Mouse (Mus musculus): Measurements from ENCODE around the gene Rbm19. TPM values are rescaled to one million over a fixed set of nuclear protein-coding genes. Genes with fewer than 3 reads are reported as not detected.
A peak's percentile ranks its signal among the peaks of the same experiment; 100 is the strongest.

The Rbm19 gene
- total and polyA plus RNA-seq, 2 experiments = 4.9 to 9.2 TPM

GRCm38 (mm10) chr5:120129070-120129469 lies 12.8 kb downstream of the Rbm19 start:
- WGBS = 93% methylated on average over 7 of the region's 7 CpGs
- no peak for DNase-seq (ENCODE audit: extremely low read depth, low read depth, low spot score)
- no peaks in the 10 kb centered on the region for H3K36me3 ChIP-seq (ENCODE audit: control insufficient read depth, insufficient read depth, low read length)
- H3K27ac ChIP-seq (replicated peaks; ENCODE audit: insufficient read depth, low read depth, low read length) = no peak overlapping the region
- H3K27me3 ChIP-seq (ENCODE audit: control insufficient read depth, insufficient read depth, low read length) = no peaks in the 10 kb centered on the region
- no peak overlapping the region for H3K9ac ChIP-seq (ENCODE audit: low read depth, low read length)
- TF ChIP-seq POLR2A (IDR thresholded peaks at IDR 0.05; ENCODE audit: extremely low read depth, insufficient read depth, low read length) = no peak
- TF ChIP-seq CTCF (IDR thresholded peaks at IDR 0.05; ENCODE audit: low read depth, low read length) = no peak
- no peak overlapping the region for H3K4me3 ChIP-seq (ENCODE audit: insufficient read depth, low read depth, low read length)
- no peaks in the 10 kb centered on the region for H3K4me1 ChIP-seq (ENCODE audit: control insufficient read depth, insufficient read depth, low read length)
- no peaks in the 10 kb centered on the region for H3K79me2 ChIP-seq (ENCODE audit: control insufficient read depth, insufficient read depth, low read length)

GRCm38 (mm10) chr5:120129761-120130160 lies 13.5 kb downstream of the Rbm19 start:
- Histone ChIP-seq H3K4me1 (ENCODE audit: control insufficient read depth, insufficient read depth, low read length) (no peaks in the 10 kb centered on the region), H3K27me3 (ENCODE audit: control insufficient read depth, insufficient read depth, low read length) (no peaks in the 10 kb centered on the region), H3K36me3 (ENCODE audit: control insufficient read depth, insufficient read depth, low read length) (no peaks in the 10 kb centered on the region), H3K27ac (replicated peaks; ENCODE audit: insufficient read depth, low read depth, low read length) (no peak overlapping the region), H3K79me2 (ENCODE audit: control insufficient read depth, insufficient read depth, low read length) (no peaks in the 10 kb centered on the region), H3K4me3 (ENCODE audit: insufficient read depth, low read depth, low read length) (no peak overlapping the region), H3K9ac (ENCODE audit: low read depth, low read length) (no peak overlapping the region)
- TF ChIP-seq CTCF (IDR thresholded peaks at IDR 0.05; ENCODE audit: low read depth, low read length) = no peak
- TF ChIP-seq POLR2A (IDR thresholded peaks at IDR 0.05; ENCODE audit: extremely low read depth, insufficient read depth, low read length) = no peak
- DNase-seq (ENCODE audit: extremely low read depth, low read depth, low spot score) = no peak
- WGBS = 94% methylated on average over 7 of the region's 7 CpGs

- peak; percentile 66 for DNase-seq (ENCODE audit: extremely low read depth, low read depth, low spot score)
These were observed 13.9 kb downstream of the Rbm19 start for GRCm38 (mm10) chr5:120130163-120130562.

GRCm38 (mm10) chr5:120131600-120131999 lies 15.3 kb downstream of the Rbm19 start:
- WGBS = 68% methylated on average over 5 of the region's 5 CpGs
- no peaks in the 10 kb centered on the region for H3K79me2 ChIP-seq (ENCODE audit: control insufficient read depth, insufficient read depth, low read length)
- DNase-seq (ENCODE audit: extremely low read depth, low read depth, low spot score) = peak; percentile 21
- H3K4me1 ChIP-seq (ENCODE audit: control insufficient read depth, insufficient read depth, low read length) = no peaks in the 10 kb centered on the region
- H3K27me3 ChIP-seq (ENCODE audit: control insufficient read depth, insufficient read depth, low read length) = no peaks in the 10 kb centered on the region
- no peak overlapping the region for H3K9ac ChIP-seq (ENCODE audit: low read depth, low read length)
- TF ChIP-seq CTCF (IDR thresholded peaks at IDR 0.05; ENCODE audit: low read depth, low read length) (peak; percentile 78), POLR2A (IDR thresholded peaks at IDR 0.05; ENCODE audit: extremely low read depth, insufficient read depth, low read length) (no peak)
- no peak overlapping the region for H3K4me3 ChIP-seq (ENCODE audit: insufficient read depth, low read depth, low read length)
- no peak overlapping the region for H3K27ac ChIP-seq (replicated peaks; ENCODE audit: insufficient read depth, low read depth, low read length)
- H3K36me3 ChIP-seq (ENCODE audit: control insufficient read depth, insufficient read depth, low read length) = no peaks in the 10 kb centered on the region

More at GRCm38 (mm10) chr5:120130163-120130562, 13.9 kb downstream of the Rbm19 start:
- H3K79me2 ChIP-seq (ENCODE audit: control insufficient read depth, insufficient read depth, low read length) = no peaks in the 10 kb centered on the region
- no peak overlapping the region for H3K27ac ChIP-seq (replicated peaks; ENCODE audit: insufficient read depth, low read depth, low read length)
- H3K9ac ChIP-seq (ENCODE audit: low read depth, low read length) = no peak overlapping the region
- 95% methylated on average over 2 of the region's 2 CpGs for WGBS
- no peaks in the 10 kb centered on the region for H3K27me3 ChIP-seq (ENCODE audit: control insufficient read depth, insufficient read depth, low read length)
- TF ChIP-seq CTCF (IDR thresholded peaks at IDR 0.05; ENCODE audit: low read depth, low read length) (no peak), POLR2A (IDR thresholded peaks at IDR 0.05; ENCODE audit: extremely low read depth, insufficient read depth, low read length) (no peak)
- H3K4me1 ChIP-seq (ENCODE audit: control insufficient read depth, insufficient read depth, low read length) = no peaks in the 10 kb centered on the region
- H3K4me3 ChIP-seq (ENCODE audit: insufficient read depth, low read depth, low read length) = no peak overlapping the region
- no peaks in the 10 kb centered on the region for H3K36me3 ChIP-seq (ENCODE audit: control insufficient read depth, insufficient read depth, low read length)

GRCm38 (mm10) chr5:120134000-120134399 lies 17.7 kb downstream of the Rbm19 start:
- Histone ChIP-seq H3K27me3 (ENCODE audit: control insufficient read depth, insufficient read depth, low read length) (no peaks in the 10 kb centered on the region), H3K27ac (replicated peaks; ENCODE audit: insufficient read depth, low read depth, low read length) (no peak overlapping the region), H3K36me3 (ENCODE audit: control insufficient read depth, insufficient read depth, low read length) (no peaks in the 10 kb centered on the region), H3K79me2 (ENCODE audit: control insufficient read depth, insufficient read depth, low read length) (no peaks in the 10 kb centered on the region), H3K9ac (ENCODE audit: low read depth, low read length) (no peak overlapping the region), H3K4me3 (ENCODE audit: insufficient read depth, low read depth, low read length) (no peak overlapping the region), H3K4me1 (ENCODE audit: control insufficient read depth, insufficient read depth, low read length) (peaks cover 6% of the 10 kb centered on the region)
- 39% methylated on average over 6 of the region's 6 CpGs for WGBS
- TF ChIP-seq POLR2A (IDR thresholded peaks at IDR 0.05; ENCODE audit: extremely low read depth, insufficient read depth, low read length) (no peak), CTCF (IDR thresholded peaks at IDR 0.05; ENCODE audit: low read depth, low read length) (peak; percentile 93)
- no peak for DNase-seq (ENCODE audit: extremely low read depth, low read depth, low spot score)

- H3K9ac ChIP-seq (ENCODE audit: low read depth, low read length) = no peak overlapping the region
- no peak for DNase-seq (ENCODE audit: extremely low read depth, low read depth, low spot score)
- peaks cover 9% of the 10 kb centered on the region for H3K4me1 ChIP-seq (ENCODE audit: control insufficient read depth, insufficient read depth, low read length)
- no peak overlapping the region for H3K27ac ChIP-seq (replicated peaks; ENCODE audit: insufficient read depth, low read depth, low read length)
- H3K27me3 ChIP-seq (ENCODE audit: control insufficient read depth, insufficient read depth, low read length) = no peaks in the 10 kb centered on the region
- WGBS = 95% methylated on average over 14 of the region's 14 CpGs
- no peak overlapping the region for H3K4me3 ChIP-seq (ENCODE audit: insufficient read depth, low read depth, low read length)
- no peaks in the 10 kb centered on the region for H3K79me2 ChIP-seq (ENCODE audit: control insufficient read depth, insufficient read depth, low read length)
- TF ChIP-seq POLR2A (IDR thresholded peaks at IDR 0.05; ENCODE audit: extremely low read depth, insufficient read depth, low read length) = no peak
- TF ChIP-seq CTCF (IDR thresholded peaks at IDR 0.05; ENCODE audit: low read depth, low read length) = no peak
- no peaks in the 10 kb centered on the region for H3K36me3 ChIP-seq (ENCODE audit: control insufficient read depth, insufficient read depth, low read length)
These were observed 19.1 kb downstream of the Rbm19 start for GRCm38 (mm10) chr5:120135337-120135736.
